Mouse (Mus musculus) left cerebral cortex, postnatal 14 days (tissue): ENCODE results near the gene Tnfrsf9. TPM values are rescaled to one million over a fixed set of nuclear protein-coding genes. Genes with fewer than 3 reads are reported as not detected.
"Not testable (repeated sequence)": the region's sequence is repeated elsewhere in the genome, so short reads cannot be mapped to it uniquely, and the experiment has no call there.

Experiments
- DNase-seq, 2 experiments: peaks; one replicate each; pipeline ENCODE4 v3.0.0; 2021 to 2022; ENCODE audit warnings: low spot score in 2 of 2, mixed read lengths in 1 of 2
- intact Hi-C: fragments of 180-260 bp; cut with DNase I; formaldehyde crosslinking; loops from one replicate; pipeline ENCODE4 v1.15.1; 2025
- total RNA-seq, 2 experiments: library from RNA; stranded (reverse); gene quantifications; 2 replicates each; pipeline ENCODE4 v1.2.3; 2021

Gene Tnfrsf9
- total RNA-seq, 2 experiments from 2014 or later = 0.36 to 0.40 TPM

DNA sequence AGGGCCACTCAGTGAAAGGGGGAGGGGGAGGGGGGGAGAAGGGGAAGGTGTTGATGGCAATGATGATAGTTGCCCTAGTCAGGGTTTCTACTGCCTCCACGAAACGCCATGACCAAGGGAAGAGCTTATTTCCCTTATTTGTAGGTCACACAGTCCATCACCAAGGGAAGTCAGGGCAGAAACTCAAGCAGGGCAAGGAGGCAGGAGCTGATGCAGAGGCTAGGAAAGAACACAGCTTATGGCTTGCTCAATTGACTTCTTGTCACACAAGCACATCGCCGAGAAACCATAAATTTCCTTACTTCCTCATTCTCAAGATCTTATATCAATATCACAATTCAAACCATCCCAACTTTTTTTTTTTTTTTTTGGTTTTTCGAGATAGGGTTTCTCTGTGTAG, 23.1 kb upstream of the Tnfrsf9 start:
- no peak for DNase-seq
- intact Hi-C loops = no loop called here

DNA sequence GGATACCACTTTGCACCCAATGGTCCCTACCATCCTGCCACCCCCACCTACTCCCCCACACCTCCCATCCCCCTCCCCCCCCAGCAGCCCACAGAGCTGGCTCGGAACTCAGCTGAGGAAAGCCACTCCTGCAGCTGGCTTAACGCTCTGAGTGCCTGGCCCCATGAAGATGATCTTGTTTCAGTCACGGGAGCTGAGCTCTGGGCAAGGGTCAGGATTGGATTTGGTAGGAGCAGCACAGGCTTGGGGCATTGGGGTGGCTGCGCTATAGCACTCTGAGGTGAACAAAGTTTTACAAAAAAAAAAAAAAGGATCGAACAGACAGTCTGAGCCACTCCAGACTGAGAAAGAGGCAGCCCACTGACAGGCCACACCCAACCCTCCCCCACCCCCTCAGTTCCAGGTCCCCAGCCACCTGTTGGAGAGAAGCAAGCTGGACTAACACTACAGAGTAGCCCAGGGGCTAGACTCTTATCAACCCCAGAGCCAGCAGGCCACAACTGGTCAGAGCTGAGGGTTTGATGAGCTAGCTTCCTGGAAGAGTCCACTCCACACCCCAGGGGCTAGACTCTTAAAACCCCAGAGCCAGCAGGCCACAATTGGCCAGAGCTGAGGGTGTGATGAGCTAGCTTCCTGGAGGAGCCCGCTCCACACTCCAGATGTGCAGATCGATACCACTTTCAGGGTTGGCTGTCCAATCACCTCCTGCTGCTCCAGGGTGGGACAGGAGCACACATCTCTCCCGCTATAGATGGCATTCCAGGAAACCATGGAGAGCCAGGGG, 19.5 kb upstream of the Tnfrsf9 start:
- no peak for DNase-seq
- intact Hi-C loops = no loop called here

DNA sequence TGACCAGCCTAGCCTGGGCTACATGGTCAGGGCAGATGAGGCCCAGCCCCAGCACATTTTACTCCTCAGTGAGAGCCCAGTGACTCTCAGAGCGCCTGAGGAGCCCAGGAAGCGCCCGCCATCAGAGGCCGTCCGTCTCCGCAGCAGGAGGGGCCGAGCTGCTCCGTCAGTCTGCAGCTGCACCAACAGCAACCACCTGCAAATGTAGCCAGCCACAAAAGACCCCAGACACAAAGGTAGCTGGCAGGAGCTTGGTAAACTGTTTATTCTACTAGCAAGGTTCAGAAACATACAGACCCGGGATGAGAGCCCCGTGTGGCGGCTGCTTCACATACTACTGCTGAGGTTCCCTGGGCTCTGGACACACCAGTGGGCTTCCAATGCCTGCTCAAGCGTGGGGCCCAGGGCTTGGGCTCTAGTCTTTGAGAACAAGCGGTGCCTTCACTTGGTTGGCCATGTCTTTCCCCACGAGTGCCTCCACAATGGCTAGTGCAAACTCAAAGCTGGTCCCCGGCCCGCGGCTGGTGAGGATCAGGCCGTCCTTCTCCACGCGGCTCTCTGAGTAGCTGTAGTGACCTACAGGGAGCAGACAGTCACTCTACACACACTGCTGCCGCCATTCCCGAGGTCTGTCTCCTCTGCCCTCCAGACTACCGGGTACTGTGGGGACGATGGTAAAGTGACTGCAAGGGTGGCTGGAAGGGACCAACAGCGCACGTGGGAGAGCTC, 17.3 kb upstream of the Tnfrsf9 start:
- intact Hi-C loops = no loop called here
- no peak for DNase-seq

DNA sequence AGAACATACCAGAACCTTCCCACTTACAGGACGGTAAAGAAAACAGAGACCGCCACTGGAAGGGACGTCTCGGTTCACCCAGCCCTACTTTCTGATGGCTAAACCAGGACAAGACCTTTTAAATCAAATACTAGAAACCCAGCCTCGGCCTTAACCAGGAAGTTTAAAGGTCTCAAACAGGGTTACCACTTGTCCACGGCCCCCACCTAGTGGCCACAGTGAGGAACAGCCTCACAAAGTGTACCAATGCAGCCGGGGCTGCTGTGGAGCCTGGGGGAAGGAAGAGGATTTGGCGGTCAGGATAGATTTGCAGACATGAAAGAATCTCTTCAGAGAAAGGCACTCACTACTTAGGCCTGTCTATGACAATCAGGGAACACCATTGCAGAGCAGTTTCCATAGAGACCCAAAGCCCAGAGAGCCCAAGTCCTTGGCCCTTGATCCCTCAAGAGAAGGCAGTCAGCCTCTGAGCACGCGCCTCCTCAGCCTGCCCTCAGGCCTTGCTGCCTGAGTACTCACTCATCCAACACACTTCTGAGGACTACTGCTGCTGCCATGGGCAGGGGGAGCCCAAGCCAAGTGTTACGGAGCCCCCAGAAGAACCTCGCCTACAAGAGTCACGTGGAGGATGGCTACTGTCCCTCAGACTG, 15.5 kb upstream of the Tnfrsf9 start:
- peak; percentile 67 to 68 for DNase-seq
- intact Hi-C loops = no loop called here

DNA sequence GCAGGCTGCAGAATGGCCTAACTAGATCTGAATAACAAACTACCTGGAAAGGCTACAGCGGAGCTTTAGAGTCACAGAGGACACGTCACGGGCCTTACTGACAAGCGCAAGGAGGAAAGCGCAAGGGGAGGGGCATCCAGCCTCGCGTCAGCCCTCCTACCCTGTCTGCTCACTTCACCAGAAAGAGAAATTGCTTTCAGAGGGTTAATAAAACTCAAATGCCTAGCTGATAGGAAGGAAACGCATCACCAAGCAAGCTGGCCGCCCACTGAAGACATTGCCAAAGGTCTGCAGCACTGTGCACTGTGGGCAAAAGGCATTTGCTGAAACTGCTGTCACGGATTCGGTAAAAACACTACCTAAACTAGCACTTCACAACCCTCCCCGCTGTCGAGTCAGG, 13.9 kb upstream of the Tnfrsf9 start:
- intact Hi-C loops = no loop called here
- DNase-seq = no peak

DNA sequence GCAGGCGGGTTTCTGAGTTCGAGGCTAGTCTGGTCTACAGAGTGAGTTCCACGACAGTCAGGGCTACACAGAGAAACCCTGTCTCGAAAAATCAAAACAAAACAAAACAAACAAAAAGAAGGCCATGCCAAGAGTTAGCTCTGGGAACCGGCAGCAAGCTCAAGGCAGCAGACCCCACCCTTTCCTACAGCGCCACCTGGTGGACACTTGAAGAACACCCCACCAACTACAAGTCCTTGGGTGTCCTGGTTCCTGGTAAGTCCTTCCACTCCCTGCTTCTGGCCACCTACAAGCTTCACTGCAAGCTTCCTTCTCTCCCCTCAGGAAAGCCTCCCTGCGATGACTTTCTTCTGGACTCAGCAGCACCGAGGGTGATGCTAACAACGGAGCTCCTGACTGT, 12.7 kb upstream of the Tnfrsf9 start:
- intact Hi-C loops = loop anchor here (1.0 kb wide), 1 partner anchor 245 kb away; no protein-coding TSS in a partner anchor

DNA sequence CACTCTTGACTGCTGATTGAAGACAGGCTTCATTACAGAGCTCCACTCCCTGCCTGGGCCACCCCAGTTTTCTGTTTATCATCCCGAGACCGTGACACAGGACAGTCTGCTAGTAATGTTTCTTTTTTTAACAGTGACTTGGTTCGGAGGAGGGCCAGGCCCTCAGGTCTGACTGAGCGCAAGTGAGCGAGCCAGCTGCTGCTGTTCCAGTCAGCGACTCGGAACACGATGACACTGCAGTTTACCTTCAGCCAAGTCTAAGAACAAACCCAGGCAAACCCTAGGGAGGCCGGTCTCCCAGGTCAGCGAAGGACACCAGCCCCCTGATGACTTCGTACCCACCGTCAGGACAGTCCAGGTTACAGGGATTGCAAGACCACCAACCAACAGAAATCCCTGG, 12.3 kb upstream of the Tnfrsf9 start:
- intact Hi-C loops = no loop called here
- DNase-seq = no peak

More for the DNA sequence above, 12.7 kb upstream of the Tnfrsf9 start:
- peak; percentile 68 to 76 for DNase-seq

DNA sequence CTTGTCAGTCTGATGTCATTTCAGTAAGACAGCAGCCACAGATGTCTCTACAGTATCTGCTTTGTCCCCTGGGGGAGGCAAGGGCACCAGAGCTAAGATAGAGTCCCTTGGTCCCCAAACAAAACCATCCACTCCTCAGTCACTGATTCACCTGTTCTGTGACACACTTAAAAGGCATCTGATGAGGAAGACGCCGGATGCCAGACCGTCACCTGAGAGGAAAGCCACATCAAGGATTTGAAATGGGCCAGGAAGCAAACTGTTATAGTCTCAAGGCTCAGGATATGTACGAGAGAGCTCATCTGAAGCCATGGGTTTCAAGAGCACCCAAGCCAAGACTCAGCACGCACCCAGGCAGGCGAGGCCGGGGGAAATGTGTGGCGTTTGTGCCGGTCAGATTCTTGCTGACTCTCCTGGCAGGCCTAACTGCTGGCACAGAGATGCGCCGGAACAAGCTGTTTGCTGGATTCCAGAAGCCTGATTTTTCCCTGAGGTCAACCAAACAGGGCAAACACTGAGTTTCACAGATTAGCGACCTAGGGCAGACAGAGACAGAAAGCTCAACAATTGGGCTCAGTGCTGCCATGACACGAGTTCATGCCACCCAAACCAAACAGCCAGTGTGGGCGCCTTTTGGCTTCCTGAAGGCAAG, 11.1 kb upstream of the Tnfrsf9 start:
- no peak for DNase-seq
- intact Hi-C loops = no loop called here

DNA sequence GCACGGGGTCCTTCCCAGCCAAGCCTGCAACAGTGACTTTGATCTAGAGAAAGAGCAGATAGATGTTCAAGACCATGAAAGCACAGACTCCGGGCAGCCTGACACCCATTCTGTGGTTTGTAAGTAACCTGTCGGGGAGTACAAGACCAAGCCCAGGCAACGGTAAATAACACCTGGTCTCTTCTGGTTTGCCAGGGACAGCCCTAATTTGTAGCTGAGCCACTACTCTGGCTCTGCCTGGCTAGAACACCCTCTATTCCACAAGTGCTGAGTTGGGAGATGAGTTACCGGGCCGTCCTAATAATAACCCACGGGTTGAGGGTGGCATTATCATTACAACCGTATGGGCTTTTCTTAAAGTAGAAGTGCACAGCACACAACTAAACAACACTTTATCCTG, 7.3 kb upstream of the Tnfrsf9 start:
- DNase-seq = no peak
- intact Hi-C loops = no loop called here

DNA sequence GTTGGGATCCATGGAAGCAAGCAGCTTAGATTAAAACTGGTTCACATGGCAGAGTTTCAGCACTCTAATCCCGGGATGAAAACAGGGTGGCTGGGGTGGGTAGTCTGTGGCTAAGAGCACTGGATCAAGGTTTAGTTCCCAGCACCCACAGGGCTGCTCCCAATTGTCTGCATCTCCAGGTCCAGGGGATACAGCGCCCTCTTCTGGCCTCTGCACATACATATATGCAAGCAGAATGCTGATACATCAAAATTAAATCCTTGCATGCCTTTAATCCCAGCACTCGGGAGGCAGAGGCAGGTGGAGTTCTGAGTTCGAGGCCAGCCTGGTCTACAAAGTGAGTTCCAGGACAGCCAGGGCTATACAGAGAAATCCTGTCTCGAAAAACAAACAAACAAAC, 5.8 kb upstream of the Tnfrsf9 start:
- intact Hi-C loops, DNase-seq: not testable (repeated sequence)

DNA sequence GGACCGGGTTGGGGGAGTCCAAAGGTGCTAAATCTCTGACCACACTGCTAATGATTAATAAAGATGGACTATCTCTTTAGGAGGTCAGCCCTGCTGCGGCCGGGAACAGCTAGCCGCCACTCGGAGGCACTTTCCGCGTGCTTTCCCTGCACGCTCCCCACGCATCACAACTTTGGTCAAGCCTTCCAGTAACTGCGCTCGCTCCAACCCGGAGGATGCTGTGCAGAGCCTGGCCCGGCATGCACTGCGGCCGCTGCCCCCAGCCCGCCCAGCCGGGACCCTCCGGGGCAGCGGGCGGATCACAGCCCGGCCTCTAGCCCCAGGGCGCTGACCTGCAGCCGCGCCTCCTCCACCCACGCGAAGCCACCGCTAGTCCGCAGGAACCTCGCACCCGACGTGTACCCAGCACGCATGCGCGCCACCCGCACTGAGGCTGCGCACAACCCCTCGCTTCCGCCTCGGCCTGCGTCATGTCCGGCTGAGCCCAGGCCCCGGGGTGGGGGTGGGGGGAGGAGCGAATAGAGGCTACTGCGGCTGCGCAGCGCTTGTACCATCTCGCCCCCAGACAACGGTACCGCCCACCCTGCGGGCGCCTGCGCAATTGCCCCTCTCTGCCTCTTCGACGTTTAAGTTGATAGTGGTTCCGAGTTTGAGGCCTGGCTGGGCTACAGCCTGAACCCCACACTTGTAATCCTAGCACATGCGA, 4.8 kb upstream of the Tnfrsf9 start:
- peak; percentile 98 for DNase-seq
- intact Hi-C loops = no loop called here

DNA sequence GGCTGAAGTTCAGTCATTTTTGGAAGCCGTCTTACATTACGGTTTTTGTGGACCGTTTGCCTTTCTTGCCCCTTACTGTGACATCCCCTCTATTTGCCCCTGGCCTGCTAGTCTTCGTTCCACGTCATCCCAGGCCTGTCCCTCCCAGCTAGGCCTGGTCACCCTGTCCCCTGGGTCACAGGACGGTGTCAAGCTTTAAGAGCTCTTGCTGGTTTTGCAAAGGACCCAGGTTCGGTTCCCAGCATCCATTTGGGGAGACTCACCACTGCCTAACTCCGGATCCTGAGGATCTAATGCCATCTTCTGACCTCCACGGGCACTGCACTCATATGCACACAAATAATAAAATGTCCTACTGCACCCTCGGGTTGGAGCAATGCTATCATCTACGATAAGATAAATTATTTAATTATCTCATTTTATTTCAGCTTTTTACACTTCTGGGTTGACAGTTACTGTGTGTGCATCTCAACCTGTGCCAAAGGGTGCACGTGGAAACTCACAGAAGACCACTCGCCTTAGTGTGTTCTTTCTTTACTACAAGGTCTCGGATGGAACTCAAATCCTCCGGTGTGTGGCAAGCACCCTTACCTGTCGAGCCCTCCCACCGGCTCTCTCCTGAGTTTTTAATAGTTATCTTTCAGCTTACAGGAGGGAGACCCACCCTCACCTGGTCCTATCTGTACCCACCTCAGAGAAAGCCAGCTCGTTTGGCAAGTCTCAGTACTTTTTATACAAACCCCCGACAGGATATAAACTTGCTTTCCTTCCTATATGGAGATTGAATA, 4.0 kb upstream of the Tnfrsf9 start:
- intact Hi-C loops = no loop called here
- DNase-seq = no peak

DNA sequence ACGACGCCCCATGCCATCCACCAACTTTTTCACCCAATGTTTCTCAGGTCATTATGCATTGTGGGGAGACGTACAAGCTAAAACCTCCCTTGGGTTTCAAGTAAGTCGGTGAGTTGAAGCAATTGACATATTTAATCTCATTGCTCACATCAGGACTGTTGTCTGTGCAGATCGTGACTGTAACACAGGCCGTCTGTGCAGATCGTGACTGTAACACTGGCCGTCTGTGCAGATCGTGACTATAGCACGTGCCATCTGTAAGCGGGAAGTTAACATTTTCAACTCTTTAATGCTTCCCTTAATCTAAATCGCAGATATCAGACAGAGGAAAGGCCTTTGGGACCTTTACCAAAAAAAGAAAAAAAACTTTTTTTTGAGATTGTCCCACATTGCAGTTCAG, 619 bp upstream of the Tnfrsf9 start:
- intact Hi-C loops = no loop called here
- peak in 1 of 2 experiments; percentile 35 for DNase-seq

DNA sequence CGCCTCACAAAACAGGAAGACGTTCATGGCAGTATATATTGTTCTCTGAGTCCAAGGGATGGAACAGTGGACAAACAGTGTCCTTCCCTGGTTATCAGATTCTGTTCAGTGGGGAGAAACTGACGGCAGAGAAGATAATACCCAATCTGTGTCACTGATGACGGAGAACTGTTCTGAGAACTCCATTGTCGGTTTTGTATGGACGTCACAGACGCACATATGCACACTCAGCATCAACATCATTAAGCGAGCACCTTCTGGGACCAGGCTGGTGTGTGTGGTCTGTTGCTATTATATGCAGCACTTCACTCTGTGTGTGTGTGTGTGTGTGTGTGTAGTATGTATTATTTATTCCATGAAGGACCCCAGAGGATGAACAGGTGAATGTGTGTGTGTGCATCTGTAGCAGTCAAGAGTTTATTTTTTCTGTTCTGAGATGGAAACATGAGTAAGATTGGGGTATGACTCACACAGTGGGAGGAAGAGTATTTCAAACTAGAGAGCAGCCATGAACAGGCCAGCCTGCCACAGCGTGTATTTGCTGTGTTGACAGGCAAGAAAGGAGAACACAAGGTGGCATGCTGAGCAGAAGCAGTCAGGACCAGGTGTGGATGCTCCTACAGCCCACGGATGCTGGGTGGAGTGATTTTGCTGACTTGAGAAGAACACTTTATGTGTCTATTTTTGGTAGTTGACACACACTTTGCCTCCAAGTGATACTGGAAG, 982 bp downstream of the Tnfrsf9 start:
- intact Hi-C loops = no loop called here
- DNase-seq = peak; percentile 33 to 78

DNA sequence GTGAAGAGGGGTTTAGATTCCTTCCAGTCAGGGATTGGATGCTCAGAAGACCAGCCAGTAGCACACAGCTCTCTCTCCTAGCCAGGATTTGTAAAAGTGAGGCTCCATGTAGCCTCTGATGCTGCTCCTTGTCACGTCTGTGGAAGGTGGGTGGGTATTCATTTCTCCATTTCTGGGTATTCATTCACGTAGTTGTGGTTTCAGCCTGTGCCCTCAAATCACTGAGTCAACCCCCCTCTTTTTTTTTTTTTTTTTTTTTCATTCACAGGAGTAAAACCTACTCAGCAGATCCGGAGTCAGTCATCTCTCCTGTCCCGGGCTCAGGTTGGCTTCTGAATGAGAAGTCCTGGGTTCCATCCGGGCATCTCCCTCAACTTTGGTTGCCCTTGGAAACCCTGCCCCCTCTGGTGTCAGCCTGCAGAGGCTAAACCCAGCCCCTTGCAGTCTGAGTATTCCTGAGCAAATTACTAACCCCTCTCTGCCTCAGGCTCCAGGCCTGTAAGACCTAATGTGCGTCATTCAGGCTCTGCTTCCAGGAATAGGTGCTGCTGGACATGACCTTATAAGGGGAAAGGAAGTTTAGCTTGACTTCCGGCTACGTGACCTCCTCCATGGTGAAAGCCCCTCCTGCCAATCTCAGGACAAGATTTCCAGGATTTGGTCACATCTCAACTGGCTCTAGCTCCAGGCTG, 3.1 kb downstream of the Tnfrsf9 start:
- no peak for DNase-seq
- intact Hi-C loops = no loop called here

DNA sequence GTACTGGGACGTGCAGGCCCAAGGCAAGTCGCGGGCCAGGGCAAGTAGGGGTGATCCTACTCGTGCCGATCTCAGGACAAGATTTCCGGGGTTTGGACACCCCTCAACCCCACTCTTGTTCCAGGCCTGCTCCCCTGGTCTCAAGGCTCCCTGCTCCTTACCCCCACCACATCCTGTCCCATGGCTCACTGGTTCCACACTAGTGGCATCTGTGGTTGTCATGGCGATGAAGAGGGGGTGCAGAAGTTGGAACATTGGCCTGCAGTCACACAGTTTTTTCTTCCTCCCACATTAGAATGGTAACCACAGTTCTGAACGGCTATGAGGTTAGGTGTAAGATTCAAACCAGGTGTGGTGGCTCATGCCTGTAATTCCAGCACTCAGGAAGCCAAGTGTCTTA, 6.8 kb downstream of the Tnfrsf9 start:
- intact Hi-C loops = no loop called here
- peak in 1 of 2 experiments; percentile 38 for DNase-seq

DNA sequence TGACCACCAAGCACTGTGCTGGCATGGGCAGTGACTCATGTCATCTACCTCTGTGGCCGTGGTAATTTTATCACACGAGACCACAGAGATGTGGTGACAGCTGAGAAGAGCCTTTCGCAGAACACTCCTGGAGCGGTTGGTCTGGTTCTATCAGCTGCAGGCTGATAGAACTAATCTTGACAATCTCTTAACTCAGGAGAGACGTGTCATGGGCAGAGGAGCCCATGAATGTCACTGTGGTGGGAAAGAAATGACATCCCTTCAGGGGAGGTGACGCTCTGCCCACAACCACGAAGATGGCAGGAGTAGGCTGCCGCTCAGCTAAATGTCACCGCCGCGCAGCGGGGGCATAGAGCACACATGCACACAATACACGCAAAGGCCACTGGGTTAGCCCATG, 9.9 kb downstream of the Tnfrsf9 start:
- intact Hi-C loops = no loop called here
- no peak for DNase-seq
